Mouse (Mus musculus): ENCODE data around the gene Rbx1. TPM values are rescaled to one million over a fixed set of nuclear protein-coding genes. Genes with fewer than 3 reads are reported as not detected.

The Rbx1 gene
- polyA plus RNA-seq, 1 experiment = 326 TPM

DNA sequence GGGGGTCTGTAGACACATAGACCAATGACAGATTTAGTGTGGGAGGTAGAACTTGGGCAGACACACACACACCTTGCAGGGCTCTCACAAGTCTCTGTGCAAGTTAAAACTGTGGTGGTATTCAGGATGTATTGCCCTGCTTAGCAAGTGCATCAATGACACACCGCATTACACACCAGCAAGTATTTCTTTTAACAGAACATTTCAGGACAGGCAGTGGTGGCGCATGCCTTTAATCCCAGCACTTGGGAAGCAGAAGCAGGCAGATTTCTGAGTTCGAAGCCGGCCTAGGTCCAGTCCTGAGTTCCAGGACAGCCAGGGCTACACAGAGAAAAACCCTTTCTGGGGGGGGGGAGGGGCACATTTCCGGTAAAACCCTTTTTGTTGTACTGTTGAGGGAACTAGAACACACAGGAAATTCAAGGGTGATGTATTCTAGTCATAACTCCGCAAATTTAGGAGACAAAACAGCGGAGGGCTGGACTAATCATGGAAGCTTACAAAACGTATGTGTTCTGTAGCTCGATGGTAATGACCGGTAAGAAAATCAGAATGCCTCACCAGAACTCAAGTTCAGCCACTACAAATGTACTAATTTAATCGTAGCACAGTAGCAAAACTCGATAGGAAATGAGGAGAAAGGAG is 958 bp upstream of the Rbx1 start:
- Histone ChIP-seq H3ac (ENCODE audit: control insufficient read depth, insufficient read length) (peak overlapping the region; percentile 33), H3K4me3 (peak overlapping the region; percentile 61), H3K4me2 (ENCODE audit: low read depth) (peak overlapping the region; percentile 83), H3K27me3 (ENCODE audit: control insufficient read depth, insufficient read depth, insufficient read length) (no peaks in the 10 kb centered on the region), H3K36me3 (ENCODE audit: control insufficient read depth, insufficient read depth) (peaks cover 10% of the 10 kb centered on the region), H3K79me2 (ENCODE audit: control insufficient read depth, insufficient read depth) (peaks cover 31% of the 10 kb centered on the region)
- no peak for TF ChIP-seq REST (IDR thresholded peaks at IDR 0.05; ENCODE audit: insufficient read depth, insufficient read length)
- TF ChIP-seq SRF (IDR thresholded peaks at IDR 0.05; ENCODE audit: control insufficient read depth, insufficient read length, low read depth) = no peak
- TF ChIP-seq POLR2AphosphoS2 (IDR thresholded peaks at IDR 0.05; ENCODE audit: insufficient read length, low read depth) = no peak
- TF ChIP-seq CEBPB (IDR thresholded peaks at IDR 0.05; ENCODE audit: insufficient read depth, poor library complexity, severe bottlenecking) = no peak
- TF ChIP-seq MYOD1 (IDR thresholded peaks at IDR 0.05; ENCODE audit: control insufficient read depth in 1 of 3, insufficient read length in 2 of 3, low read depth in 2 of 3) = no peak
- no peak for TF ChIP-seq USF1 (IDR thresholded peaks at IDR 0.05; ENCODE audit: low read depth)
- no peak for TF ChIP-seq MYOG (IDR thresholded peaks at IDR 0.05; ENCODE audit: control insufficient read depth in 1 of 3, insufficient read depth in 1 of 3, insufficient read length in 2 of 3, low read depth in 2 of 3)
- no peak for TF ChIP-seq TCF12 (IDR thresholded peaks at IDR 0.05; ENCODE audit: insufficient read depth, poor library complexity, severe bottlenecking)
- TF ChIP-seq E2F4 (IDR thresholded peaks at IDR 0.05; ENCODE audit: insufficient read depth) = no peak
- TF ChIP-seq MAX (IDR thresholded peaks at IDR 0.05; ENCODE audit: low read depth) = no peak
- no peak for TF ChIP-seq POLR2A (IDR thresholded peaks at IDR 0.05; ENCODE audit: insufficient read length, low read depth)
- TF ChIP-seq TCF3 (IDR thresholded peaks at IDR 0.05; ENCODE audit: insufficient read length, low read depth) = no peak

DNA sequence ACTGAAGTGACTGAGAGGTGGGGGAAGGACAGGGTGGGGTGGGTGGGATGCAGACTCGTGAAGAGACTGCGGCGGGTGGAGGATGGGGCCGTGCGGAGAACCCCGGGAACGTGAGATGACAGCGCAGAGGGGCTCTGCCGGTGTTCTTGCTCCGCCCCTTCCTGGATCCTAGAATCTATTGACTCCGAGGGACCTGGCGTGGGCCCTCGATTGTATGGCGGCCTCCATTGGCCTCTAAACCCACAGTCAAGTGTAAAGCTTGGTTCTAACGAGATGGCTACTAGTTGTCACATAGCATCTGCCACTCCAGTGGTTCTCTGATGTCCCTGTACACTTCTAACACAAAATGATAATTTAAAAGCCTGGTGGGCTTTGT is 630 bp downstream of the Rbx1 start:
- no peaks in the 10 kb centered on the region for H3K27me3 ChIP-seq (ENCODE audit: control insufficient read depth, insufficient read depth, insufficient read length)
- peaks cover 21% of the 10 kb centered on the region for H3K36me3 ChIP-seq (ENCODE audit: control insufficient read depth, insufficient read depth)
- H3ac ChIP-seq (ENCODE audit: control insufficient read depth, insufficient read length) = peak overlapping the region; percentile 33
- H3K79me2 ChIP-seq (ENCODE audit: control insufficient read depth, insufficient read depth) = peaks cover 31% of the 10 kb centered on the region
- TF ChIP-seq TCF3 (IDR thresholded peaks at IDR 0.05; ENCODE audit: insufficient read length, low read depth) (no peak), POLR2AphosphoS2 (IDR thresholded peaks at IDR 0.05; ENCODE audit: insufficient read length, low read depth) (no peak), MYOG (IDR thresholded peaks at IDR 0.05; ENCODE audit: control insufficient read depth in 1 of 3, insufficient read depth in 1 of 3, insufficient read length in 2 of 3, low read depth in 2 of 3) (no peak), REST (IDR thresholded peaks at IDR 0.05; ENCODE audit: insufficient read depth, insufficient read length) (no peak), POLR2A (IDR thresholded peaks at IDR 0.05; ENCODE audit: insufficient read length, low read depth) (peak; percentile 24), MYOD1 (IDR thresholded peaks at IDR 0.05; ENCODE audit: control insufficient read depth in 1 of 3, insufficient read length in 2 of 3, low read depth in 2 of 3) (no peak)
- H3K4me3 ChIP-seq = peak overlapping the region; percentile 61
- peak overlapping the region; percentile 76 for H3K4me2 ChIP-seq (ENCODE audit: low read depth)

GRCm38 (mm10) chr15:81470735-81471134 is 4.6 kb downstream of the Rbx1 start:
- H3K36me3 ChIP-seq (ENCODE audit: control insufficient read depth, insufficient read depth) = peaks cover 52% of the 10 kb centered on the region
- H3K4me2 ChIP-seq (ENCODE audit: low read depth) = no peak overlapping the region
- no peak overlapping the region for H3K4me3 ChIP-seq
- H3ac ChIP-seq (ENCODE audit: control insufficient read depth, insufficient read length) = no peak overlapping the region
- TF ChIP-seq REST (IDR thresholded peaks at IDR 0.05; ENCODE audit: insufficient read depth, insufficient read length) = no peak
- TF ChIP-seq POLR2AphosphoS2 (IDR thresholded peaks at IDR 0.05; ENCODE audit: insufficient read length, low read depth) = no peak
- no peak for TF ChIP-seq TCF3 (IDR thresholded peaks at IDR 0.05; ENCODE audit: insufficient read length, low read depth)
- no peak for TF ChIP-seq TCF12 (IDR thresholded peaks at IDR 0.05; ENCODE audit: insufficient read depth, poor library complexity, severe bottlenecking)
- TF ChIP-seq USF1 (IDR thresholded peaks at IDR 0.05; ENCODE audit: low read depth) = no peak
- H3K79me2 ChIP-seq (ENCODE audit: control insufficient read depth, insufficient read depth) = peaks cover 31% of the 10 kb centered on the region
- no peaks in the 10 kb centered on the region for H3K27me3 ChIP-seq (ENCODE audit: control insufficient read depth, insufficient read depth, insufficient read length)

- no peak overlapping the region for H3K4me3 ChIP-seq
- H3K79me2 ChIP-seq (ENCODE audit: control insufficient read depth, insufficient read depth) = peaks cover 24% of the 10 kb centered on the region
Measured at GRCm38 (mm10) chr15:81472256-81472655, 6.2 kb downstream of the Rbx1 start.

DNA sequence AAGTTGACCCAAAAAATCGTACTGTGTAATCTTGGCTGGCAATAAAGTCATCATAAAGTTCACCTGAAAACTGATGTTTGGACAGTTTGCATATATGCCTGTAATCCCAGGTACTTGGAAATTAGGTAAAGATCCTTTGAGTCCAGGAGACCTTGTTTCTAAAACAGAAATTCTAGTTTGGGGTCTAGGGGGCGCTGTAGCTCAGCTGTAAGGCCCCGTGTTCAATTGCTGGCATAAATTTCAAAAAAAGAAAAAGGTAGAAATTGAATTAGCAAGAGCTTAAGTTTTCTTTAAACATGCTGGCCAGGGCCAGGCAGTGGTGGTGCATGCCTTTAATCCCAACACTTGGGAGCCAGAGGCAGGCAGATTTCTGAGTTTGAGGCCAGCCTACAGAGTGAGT is 9.6 kb downstream of the Rbx1 start:
- H3K27me3 ChIP-seq (ENCODE audit: control insufficient read depth, insufficient read depth, insufficient read length) = no peaks in the 10 kb centered on the region
- H3K79me2 ChIP-seq (ENCODE audit: control insufficient read depth, insufficient read depth) = no peaks in the 10 kb centered on the region
- no peak overlapping the region for H3K4me2 ChIP-seq (ENCODE audit: low read depth)
- no peak for TF ChIP-seq TCF12 (IDR thresholded peaks at IDR 0.05; ENCODE audit: insufficient read depth, poor library complexity, severe bottlenecking)
- no peak for TF ChIP-seq MYOD1 (IDR thresholded peaks at IDR 0.05; ENCODE audit: control insufficient read depth in 1 of 3, insufficient read length in 2 of 3, low read depth in 2 of 3)
- no peak for TF ChIP-seq USF1 (IDR thresholded peaks at IDR 0.05; ENCODE audit: low read depth)
- no peak for TF ChIP-seq POLR2AphosphoS2 (IDR thresholded peaks at IDR 0.05; ENCODE audit: insufficient read length, low read depth)
- TF ChIP-seq REST (IDR thresholded peaks at IDR 0.05; ENCODE audit: insufficient read depth, insufficient read length) = no peak
- TF ChIP-seq TCF3 (IDR thresholded peaks at IDR 0.05; ENCODE audit: insufficient read length, low read depth) = no peak
- TF ChIP-seq E2F4 (IDR thresholded peaks at IDR 0.05; ENCODE audit: insufficient read depth) = no peak
- no peak for TF ChIP-seq POLR2A (IDR thresholded peaks at IDR 0.05; ENCODE audit: insufficient read length, low read depth)
- TF ChIP-seq SRF (IDR thresholded peaks at IDR 0.05; ENCODE audit: control insufficient read depth, insufficient read length, low read depth) = no peak
- TF ChIP-seq MAX (IDR thresholded peaks at IDR 0.05; ENCODE audit: low read depth) = no peak
- TF ChIP-seq MYOG (IDR thresholded peaks at IDR 0.05; ENCODE audit: control insufficient read depth in 1 of 3, insufficient read depth in 1 of 3, insufficient read length in 2 of 3, low read depth in 2 of 3) = no peak
- TF ChIP-seq CEBPB (IDR thresholded peaks at IDR 0.05; ENCODE audit: insufficient read depth, poor library complexity, severe bottlenecking) = no peak
- no peak overlapping the region for H3ac ChIP-seq (ENCODE audit: control insufficient read depth, insufficient read length)
- H3K4me3 ChIP-seq = no peak overlapping the region
- peaks cover 42% of the 10 kb centered on the region for H3K36me3 ChIP-seq (ENCODE audit: control insufficient read depth, insufficient read depth)

More at GRCm38 (mm10) chr15:81472256-81472655, 6.2 kb downstream of the Rbx1 start:
- Histone ChIP-seq H3K4me2 (ENCODE audit: low read depth) (no peak overlapping the region), H3K36me3 (ENCODE audit: control insufficient read depth, insufficient read depth) (peaks cover 52% of the 10 kb centered on the region), H3K27me3 (ENCODE audit: control insufficient read depth, insufficient read depth, insufficient read length) (no peaks in the 10 kb centered on the region), H3ac (ENCODE audit: control insufficient read depth, insufficient read length) (no peak overlapping the region)
- TF ChIP-seq TCF12 (IDR thresholded peaks at IDR 0.05; ENCODE audit: insufficient read depth, poor library complexity, severe bottlenecking) (no peak), POLR2AphosphoS2 (IDR thresholded peaks at IDR 0.05; ENCODE audit: insufficient read length, low read depth) (peak; percentile 52)

Data from myocyte (in vitro differentiated cells).